Mouse (Mus musculus): Measurements from ENCODE around the gene Wwox.

The Wwox gene

GRCm38 (mm10) chr8:115348704-115349103 lies 909.2 kb downstream of the Wwox start:
- no peak for DNase-seq (ENCODE audit: low spot score)

GRCm38 (mm10) chr8:115350707-115351106 lies 911.3 kb downstream of the Wwox start:
- no peak for DNase-seq (ENCODE audit: low spot score)

DNA sequence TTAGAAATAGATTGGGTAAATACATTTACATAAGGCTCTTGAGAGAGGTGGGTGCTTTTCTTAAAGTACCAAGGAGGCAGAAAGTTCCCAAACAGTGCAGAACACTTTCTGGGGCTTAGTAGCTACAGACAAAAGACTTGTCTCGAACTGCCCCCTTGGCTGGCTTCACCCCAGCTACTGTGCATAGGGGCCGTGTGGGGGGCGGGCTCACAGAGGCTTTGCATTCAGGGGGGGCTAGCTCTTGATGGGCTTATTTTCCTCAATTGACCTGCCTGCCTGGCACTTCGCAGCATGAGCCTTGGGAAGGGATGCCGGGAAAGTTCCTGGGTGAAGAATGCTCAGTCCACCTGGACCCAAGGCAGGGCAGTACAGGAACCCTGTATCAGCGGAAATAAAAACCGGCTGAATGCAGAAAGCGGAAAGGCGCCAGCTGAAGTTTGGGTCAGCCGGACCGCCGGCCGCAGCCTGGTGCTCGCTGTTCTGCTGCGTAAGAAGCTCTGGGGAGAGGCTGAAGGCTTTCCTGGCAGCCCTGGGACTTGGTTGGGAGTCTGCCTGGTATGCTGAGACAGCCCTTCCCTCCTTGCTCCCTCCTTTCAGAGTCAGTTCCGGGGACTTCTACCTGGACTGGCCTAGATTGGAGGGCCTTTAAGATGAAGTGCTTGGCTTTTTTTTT lies 918.3 kb downstream of the Wwox start:
- peak; percentile 32 for DNase-seq (ENCODE audit: low spot score)

DNA sequence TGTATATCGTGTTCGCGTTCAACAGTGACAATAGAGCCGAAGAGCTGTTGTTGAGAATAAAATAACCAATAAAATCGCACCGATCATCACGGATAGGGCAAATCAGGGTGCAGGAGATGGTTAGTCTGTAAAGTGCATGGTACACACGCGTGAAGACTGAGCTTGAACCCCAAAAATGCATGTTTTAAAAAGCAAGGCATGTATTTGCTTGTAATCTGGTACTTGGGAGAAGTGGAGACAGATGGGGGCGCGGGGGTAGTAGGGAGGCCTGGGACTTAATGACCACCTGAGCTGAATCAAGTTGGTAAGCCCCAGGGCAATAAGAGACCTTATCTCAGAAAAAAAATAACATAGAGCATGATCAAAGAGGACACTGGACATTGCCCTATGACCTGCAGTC lies 919.0 kb downstream of the Wwox start:
- no peak for DNase-seq (ENCODE audit: low spot score)

GRCm38 (mm10) chr8:115359701-115360100 lies 920.2 kb downstream of the Wwox start:
- no peak for DNase-seq (ENCODE audit: low spot score)

- DNase-seq (ENCODE audit: low spot score), result no peak
Measured at GRCm38 (mm10) chr8:115362518-115362917, 923.1 kb downstream of the Wwox start.

GRCm38 (mm10) chr8:115374957-115375356 lies 935.5 kb downstream of the Wwox start:
- DNase-seq (ENCODE audit: low spot score), result no peak

DNA sequence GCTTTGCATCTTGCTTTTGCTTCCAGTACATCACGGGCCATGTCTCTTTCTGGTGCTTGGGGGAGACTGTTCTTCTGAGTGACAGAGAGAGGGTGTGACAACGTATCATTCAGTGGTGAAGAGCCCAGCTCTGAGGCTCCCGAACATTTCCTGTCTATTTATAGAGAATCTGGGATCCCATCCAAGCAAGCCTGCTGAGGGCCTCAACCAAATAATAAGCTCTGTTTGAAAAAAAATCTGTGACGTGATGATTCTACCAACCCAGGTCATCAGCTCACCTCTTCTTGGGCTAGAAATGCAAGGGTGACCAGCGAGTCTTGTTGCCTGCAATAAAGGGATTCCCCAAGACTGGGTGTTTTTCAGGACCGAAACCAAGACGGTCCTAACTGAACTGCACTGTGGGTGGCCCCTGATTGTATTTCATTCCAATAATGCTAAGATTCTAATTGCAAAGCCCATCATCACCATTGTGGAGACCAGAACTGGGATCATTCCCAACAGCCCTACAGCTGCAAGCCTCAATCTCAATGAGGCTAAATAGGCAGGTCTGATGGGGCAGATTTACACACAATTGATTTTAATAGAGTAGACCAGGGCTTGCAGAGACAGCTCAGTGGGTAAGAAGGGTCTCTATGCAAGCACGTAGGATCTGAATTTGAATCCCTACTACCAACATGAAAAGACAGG lies 936.0 kb downstream of the Wwox start:
- DNase-seq (ENCODE audit: low spot score), result no peak

DNA sequence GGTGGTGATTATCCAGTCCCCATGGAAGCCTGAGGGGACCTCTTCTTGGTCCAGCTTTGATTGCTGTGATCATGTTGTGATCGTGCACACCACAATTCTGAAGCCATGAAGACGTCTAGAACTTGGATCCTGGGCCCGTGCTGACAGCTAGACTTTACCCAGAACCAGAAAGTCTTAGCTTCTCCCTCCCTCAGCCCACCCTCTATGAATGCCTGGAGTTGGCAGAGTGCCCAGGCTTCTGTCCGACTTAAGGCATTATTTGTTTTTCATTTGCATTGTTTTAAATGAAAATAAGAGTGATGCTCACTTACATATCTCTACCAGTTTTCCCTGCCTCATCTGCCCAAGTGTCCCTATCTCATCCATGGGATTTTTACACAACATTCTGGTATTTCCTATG lies 937.9 kb downstream of the Wwox start:
- no peak for DNase-seq (ENCODE audit: low spot score)

DNA sequence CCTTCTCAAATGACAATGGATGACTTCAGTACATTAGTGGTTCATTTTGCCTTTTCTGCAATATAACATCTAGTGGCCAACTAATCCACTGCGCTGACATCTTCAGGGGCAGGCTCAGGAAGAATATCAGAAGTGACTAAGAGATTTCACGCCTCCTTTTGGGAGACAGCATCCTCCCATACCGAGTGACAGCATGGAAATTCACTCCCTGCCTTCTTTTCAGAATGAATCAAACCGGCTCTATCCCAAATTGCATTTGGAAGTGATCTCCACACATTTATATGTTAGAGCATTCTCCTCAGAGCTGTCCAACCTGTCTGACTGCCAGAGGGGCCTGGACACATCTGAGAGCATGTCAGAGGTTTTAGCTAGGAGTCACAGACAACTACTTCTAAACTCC lies 940.6 kb downstream of the Wwox start:
- no peak for DNase-seq (ENCODE audit: low spot score)

- DNase-seq (ENCODE audit: low spot score), result no peak
Measured at GRCm38 (mm10) chr8:115390921-115391504, 951.6 kb downstream of the Wwox start.

DNA sequence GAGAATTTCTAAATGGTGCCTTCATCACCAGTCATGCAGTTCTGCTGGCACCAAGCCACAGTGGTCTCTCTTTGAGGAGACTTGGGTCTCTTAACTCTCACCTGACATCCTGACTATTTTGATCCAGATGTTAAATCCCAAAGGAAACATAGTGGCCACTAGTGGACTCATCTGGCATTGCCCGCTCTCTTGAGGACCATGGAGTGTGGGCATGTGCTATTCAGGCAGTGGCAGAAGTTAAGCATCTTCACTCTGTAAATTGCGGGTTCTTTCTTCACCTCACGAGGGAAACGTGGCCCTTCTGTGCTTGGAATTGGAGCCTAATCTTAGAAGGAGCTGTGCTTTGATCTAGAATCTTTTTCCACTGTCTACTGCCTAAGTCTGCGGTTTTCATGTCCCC lies 956.4 kb downstream of the Wwox start:
- DNase-seq (ENCODE audit: low spot score), result no peak

GRCm38 (mm10) chr8:115397981-115398380 lies 958.5 kb downstream of the Wwox start:
- DNase-seq (ENCODE audit: low spot score), result no peak

- DNase-seq (ENCODE audit: low spot score), result no peak
Measured at GRCm38 (mm10) chr8:115400013-115400720, 960.7 kb downstream of the Wwox start.

All from retina, embryonic 14.5 days (tissue).